Mouse (Mus musculus): ENCODE results near the gene Syt16.
A peak's percentile ranks its signal among the peaks of the same experiment; 100 is the strongest.

Syt16 gene

GRCm38 (mm10) chr12:73997297-73998127, at the start of gene Syt16:
TSS of gene Syt16 (plus strand) at chr12:73997661.
- no peak for DNase-seq (ENCODE audit: low spot score)

- DNase-seq (ENCODE audit: low spot score): no peak
Measured at GRCm38 (mm10) chr12:73948415-73948814, 49.0 kb upstream of the Syt16 start.

DNA sequence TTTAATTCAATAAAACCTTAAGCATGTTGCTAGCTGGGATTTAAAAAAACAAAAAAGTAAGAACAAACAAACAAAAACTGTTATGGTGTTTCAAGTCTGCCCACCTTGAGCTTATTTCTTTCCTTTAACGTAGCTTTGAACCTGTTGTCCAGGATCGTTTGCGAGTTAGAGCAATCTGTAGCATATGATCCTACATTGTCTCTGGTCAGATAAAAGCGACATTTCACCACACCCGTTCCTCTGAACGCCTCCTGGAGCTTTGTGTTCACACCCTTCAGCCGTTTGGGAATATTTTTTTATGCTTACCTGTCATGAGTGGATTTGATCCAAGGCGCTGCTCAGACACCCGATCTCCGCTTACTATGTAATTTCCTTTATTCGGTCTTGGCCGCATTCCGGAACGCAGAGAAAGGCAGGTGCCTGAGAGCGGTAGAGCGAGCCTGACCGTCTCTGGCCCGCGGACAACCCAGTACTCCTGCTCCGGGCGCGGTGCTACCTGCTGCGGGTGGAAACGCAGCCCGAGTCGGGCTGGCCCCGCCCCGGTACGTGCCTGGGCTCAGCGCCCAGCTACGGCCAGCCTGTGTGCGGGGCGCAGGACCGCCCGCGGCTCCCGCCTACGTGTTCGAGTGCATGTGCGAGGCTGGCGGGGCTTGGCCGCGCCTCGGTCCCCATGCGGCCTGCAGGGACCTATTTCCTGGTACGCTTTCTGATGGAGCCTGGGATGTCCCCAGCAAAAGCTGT, 48.0 kb upstream of the Syt16 start:
- DNase-seq (ENCODE audit: low spot score): no peak

DNA sequence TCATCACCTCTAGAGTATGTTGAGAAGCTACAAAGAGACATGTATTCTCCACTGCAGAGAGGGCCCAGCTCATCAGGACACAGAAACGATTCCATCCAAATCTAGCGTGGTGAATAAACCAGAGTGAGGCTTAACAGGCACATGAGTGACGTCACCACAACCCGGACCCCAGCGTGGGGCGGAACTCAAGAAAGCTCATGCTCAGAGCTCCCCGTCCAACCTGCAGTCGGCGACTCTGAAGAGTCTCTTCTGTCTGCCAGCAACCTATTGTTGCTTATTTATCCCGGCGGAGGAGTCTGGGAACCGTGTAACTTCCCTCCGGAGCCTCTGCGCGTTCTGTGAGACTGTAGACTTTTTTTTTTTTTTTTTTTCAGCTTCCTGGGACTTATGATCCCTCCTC, 44.6 kb upstream of the Syt16 start:
- DNase-seq (ENCODE audit: low spot score): no peak

GRCm38 (mm10) chr12:73953420-73954186, 43.9 kb upstream of the Syt16 start:
- no peak for DNase-seq (ENCODE audit: low spot score)

DNA sequence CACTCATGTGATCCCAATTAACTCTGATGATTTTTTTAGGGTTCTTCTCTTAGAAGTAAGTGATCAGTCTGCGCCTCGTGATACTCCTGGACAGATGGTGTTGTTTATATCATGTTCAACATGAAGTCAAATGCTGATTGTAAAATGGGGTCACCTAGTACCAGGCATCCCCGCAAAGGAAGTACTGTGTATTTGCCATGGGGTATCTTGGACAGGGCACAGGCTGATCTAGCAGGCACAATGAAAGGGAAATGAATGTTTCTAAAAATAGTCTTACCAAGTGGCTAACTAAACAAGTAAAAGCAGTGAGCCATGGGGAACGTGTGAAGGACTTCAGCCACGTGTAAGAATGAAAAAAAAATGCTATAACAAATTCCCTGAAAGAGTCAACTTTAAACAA, 42.7 kb upstream of the Syt16 start:
- no peak for DNase-seq (ENCODE audit: low spot score)

- no peak for DNase-seq (ENCODE audit: low spot score)
Measured at GRCm38 (mm10) chr12:73957676-73958075, 39.8 kb upstream of the Syt16 start.

- DNase-seq (ENCODE audit: low spot score): no peak
Measured at GRCm38 (mm10) chr12:73958830-73959229, 38.6 kb upstream of the Syt16 start.

DNA sequence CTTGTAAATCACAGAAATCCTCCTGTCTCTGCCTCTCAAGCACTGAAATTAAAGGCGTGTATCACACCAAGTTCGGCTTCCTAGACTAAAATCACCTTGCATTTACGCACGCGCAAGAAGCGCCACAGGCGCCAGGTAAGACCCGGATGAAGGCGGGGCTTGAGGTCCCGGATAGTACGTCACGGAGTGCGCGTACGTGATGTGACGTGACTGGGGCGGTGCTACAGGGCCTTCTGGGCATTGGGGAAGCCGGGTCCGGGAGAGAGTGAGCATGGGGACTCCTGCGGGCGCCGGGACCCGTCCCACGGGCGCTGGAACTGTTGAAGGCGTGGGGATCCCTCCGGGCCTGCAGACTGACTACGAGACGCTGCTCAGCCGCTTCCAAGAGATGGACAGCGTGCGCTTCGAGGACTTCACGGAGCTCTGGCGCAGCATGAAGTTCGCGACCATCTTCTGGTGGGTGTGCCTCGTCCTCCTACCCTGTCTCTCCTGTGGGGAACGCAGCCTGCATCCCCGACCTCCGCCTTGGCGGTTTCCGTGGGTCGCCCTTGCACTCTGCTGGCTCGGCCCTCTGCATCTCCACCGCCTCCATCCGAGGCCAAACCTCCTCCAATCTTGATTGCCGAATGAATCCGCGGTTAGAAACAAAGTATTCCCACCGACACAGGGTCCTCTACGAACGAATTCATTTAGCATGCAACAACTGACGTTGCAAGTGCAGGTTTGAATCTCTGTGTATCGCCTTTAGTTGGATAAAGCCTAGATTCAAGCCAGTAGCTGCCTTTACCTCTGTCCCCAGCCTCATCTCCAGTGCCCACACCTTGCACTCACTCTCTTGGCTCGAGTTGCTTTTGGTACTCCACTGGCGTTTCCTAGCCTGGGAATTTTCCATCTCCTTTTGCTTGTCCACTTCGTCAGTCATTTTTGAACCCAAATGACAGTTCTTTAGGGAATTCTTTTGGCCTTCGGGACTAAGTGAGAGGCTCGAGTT, 32.9 kb upstream of the Syt16 start, which contains the start of gene Snapc1:
TSS of gene Snapc1 (plus strand) at position 191 of the 991 bp plus-strand sequence.
- peak; percentile 88 for DNase-seq (ENCODE audit: low spot score)

GRCm38 (mm10) chr12:73969142-73969541, 28.3 kb upstream of the Syt16 start:
- DNase-seq (ENCODE audit: low spot score): no peak

DNA sequence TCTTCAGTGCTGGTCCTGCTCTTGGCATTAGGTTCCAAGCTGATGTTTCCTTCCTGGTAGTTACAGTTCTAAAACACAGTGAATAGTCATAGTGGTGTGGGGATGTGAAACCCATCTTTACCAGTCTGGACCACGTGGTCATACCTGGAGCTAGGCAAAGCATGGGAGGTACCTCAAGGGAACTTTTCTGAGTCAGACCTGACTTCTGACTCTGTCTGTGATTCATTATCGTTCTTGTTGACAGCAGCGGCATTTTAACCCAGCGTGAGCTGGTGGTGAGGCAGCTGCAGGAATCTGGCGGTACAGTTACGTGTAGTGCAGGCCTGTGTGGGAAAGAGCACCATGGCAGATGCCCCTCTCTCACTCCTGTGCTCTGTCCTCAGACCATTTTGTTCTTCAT, 22.9 kb upstream of the Syt16 start:
- DNase-seq (ENCODE audit: low spot score): no peak

- no peak for DNase-seq (ENCODE audit: low spot score)
Measured at GRCm38 (mm10) chr12:73978144-73978543, 19.3 kb upstream of the Syt16 start.

DNA sequence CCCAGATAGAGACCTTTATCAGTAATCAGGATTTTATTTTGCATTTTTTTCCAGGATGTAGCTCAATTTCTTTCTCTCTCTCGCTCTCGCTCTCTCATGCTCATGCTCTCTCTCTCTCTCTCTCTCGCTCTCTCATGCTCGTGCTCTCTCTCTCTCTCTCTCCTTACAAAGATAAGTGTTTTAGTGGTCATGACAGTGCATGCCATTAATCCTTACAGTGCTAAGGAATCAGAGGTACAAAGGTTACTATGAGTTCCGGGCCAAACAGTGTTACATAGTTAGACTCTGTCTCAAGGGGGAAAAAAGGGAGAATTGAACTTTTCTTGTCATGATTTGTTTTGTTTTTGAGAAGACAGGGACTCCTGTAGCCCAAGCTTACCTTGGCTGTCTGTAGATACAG, 17.8 kb upstream of the Syt16 start:
- DNase-seq (ENCODE audit: low spot score): no peak

- no peak for DNase-seq (ENCODE audit: low spot score)
Measured at GRCm38 (mm10) chr12:73982533-73982932, 14.9 kb upstream of the Syt16 start.

DNA sequence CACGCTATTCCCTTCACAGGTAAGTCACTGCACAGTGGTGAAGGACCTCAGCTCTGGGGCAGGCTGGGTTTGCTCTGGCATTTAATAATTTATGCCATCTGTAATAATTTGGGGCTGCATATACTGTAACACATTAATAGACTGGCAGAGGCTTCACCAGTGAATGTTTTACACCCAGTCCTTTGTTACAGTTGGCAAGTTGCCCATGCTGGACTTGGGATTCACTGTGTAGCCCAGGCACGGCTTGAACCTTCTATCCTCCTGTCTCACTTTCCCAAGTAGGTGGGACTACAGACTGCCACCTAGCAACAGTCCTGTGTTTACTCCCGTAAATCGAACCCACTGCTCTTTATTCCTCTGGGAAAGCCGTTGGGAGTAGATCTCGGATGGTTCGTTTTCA, 11.2 kb upstream of the Syt16 start:
- no peak for DNase-seq (ENCODE audit: low spot score)

GRCm38 (mm10) chr12:73988393-73989008, 9.0 kb upstream of the Syt16 start:
- no peak for DNase-seq (ENCODE audit: low spot score)

DNA sequence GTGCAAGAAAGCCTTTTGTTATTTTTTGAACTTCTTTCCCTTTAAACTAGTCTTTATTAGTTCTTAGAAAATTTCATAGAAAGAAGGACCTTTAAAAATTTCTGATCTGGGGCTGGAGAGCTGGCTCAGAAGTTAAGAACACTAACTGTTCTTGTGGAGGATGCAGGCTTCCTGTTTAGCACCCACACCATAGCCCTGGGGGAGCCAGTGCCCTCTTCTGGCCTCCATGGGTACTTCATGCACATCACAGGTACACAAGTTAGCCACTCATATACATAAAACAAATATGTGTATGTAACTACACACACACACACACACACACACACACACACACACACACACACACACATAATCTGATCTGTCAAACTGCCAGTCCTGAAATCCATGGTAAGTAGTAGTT, 7.9 kb upstream of the Syt16 start:
- DNase-seq (ENCODE audit: low spot score): no peak

- no peak for DNase-seq (ENCODE audit: low spot score)
Measured at GRCm38 (mm10) chr12:73996906-73997296, 560 bp upstream of the Syt16 start.

GRCm38 (mm10) chr12:73998128-73998456, 631 bp downstream of the Syt16 start:
- no peak for DNase-seq (ENCODE audit: low spot score)

- no peak for DNase-seq (ENCODE audit: low spot score)
Measured at GRCm38 (mm10) chr12:74002449-74002848, 5.0 kb downstream of the Syt16 start.

DNA sequence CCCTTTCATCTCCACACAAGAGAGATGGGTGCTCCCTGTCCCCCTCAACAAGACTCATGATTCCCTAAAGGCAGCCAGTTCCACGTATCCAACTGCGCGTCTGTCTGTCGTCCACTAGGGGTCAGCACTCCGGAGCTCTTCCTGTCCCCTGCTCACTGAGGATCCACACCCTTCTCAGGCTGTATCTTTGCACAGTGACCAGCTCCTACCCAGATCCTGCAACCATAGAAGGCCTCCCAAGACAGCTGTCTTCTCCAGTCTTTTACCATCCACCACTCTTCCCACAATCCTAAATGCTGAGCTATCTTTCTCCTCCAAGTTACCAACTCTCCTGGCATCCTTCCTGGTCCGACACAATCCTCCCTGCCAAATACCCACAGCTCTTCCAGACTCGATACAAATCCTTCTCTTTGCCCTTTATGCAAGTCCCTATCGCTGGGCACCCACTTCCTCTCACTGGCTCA, 12.0 kb downstream of the Syt16 start:
- DNase-seq (ENCODE audit: low spot score): no peak

All from urinary bladder, postnatal 10 days (tissue).